Mouse (Mus musculus): Measurements from ENCODE around the gene H2al1g.
"Not testable (repeated sequence)": the region's sequence is repeated elsewhere in the genome, so short reads cannot be mapped to it uniquely, and the experiment has no call there.

The H2al1g gene

GRCm38 (mm10) chrX:11317956-11318355 is at the start of gene H2al1g:
Gene H2al1g (plus strand): TSS chrX:11318256.
- DNase-seq: not testable (repeated sequence)

- DNase-seq: no peak
Observed at GRCm38 (mm10) chrX:11269074-11269473, 49.0 kb upstream of the H2al1g start.

- DNase-seq: no peak
Observed at GRCm38 (mm10) chrX:11273190-11273589, 44.9 kb upstream of the H2al1g start.

- DNase-seq: no peak
Observed at GRCm38 (mm10) chrX:11277083-11277482, 41.0 kb upstream of the H2al1g start.

GRCm38 (mm10) chrX:11280741-11281140 is 37.3 kb upstream of the H2al1g start:
- no peak for DNase-seq

GRCm38 (mm10) chrX:11288306-11288882 is 29.7 kb upstream of the H2al1g start:
- no peak for DNase-seq

- DNase-seq: no peak
Observed at GRCm38 (mm10) chrX:11289244-11289643, 28.8 kb upstream of the H2al1g start.

- DNase-seq: not testable (repeated sequence)
Observed at GRCm38 (mm10) chrX:11298957-11299356, 19.1 kb upstream of the H2al1g start, which contains the start of gene H2al1a. Gene H2al1a (plus strand): TSS chrX:11299257.

GRCm38 (mm10) chrX:11302132-11302531 is 15.9 kb upstream of the H2al1g start, which contains the start of gene H2al1b:
Gene H2al1b (plus strand): TSS chrX:11302432.
- DNase-seq: not testable (repeated sequence)

- DNase-seq: not testable (repeated sequence)
Observed at GRCm38 (mm10) chrX:11305355-11305754, 12.7 kb upstream of the H2al1g start, which contains the start of gene H2al1c. Gene H2al1c (plus strand): TSS chrX:11305655.

GRCm38 (mm10) chrX:11308524-11308923 is 9.5 kb upstream of the H2al1g start, which contains the start of gene H2al1d:
Gene H2al1d (plus strand): TSS chrX:11308824.
- DNase-seq: not testable (repeated sequence)

GRCm38 (mm10) chrX:11311634-11312033 is 6.4 kb upstream of the H2al1g start, which contains the start of gene H2al1e:
Gene H2al1e (plus strand): TSS chrX:11311934.
- not testable (repeated sequence) for DNase-seq

GRCm38 (mm10) chrX:11314858-11315257 is 3.2 kb upstream of the H2al1g start, which contains the start of gene H2al1f:
Gene H2al1f (plus strand): TSS chrX:11315158.
- not testable (repeated sequence) for DNase-seq

GRCm38 (mm10) chrX:11321192-11321591 is 3.1 kb downstream of the H2al1g start, which contains the start of gene H2al1h:
Gene H2al1h (plus strand): TSS chrX:11321492.
- not testable (repeated sequence) for DNase-seq

- DNase-seq: not testable (repeated sequence)
Observed at GRCm38 (mm10) chrX:11324359-11324758, 6.3 kb downstream of the H2al1g start, which contains the start of gene H2al1i. Gene H2al1i (plus strand): TSS chrX:11324659.

GRCm38 (mm10) chrX:11327522-11327921 is 9.5 kb downstream of the H2al1g start, which contains the start of gene H2al1j:
Gene H2al1j (plus strand): TSS chrX:11327822.
- not testable (repeated sequence) for DNase-seq

- peak; percentile 59 for DNase-seq
Observed at GRCm38 (mm10) chrX:11345762-11346161, 27.7 kb downstream of the H2al1g start.

GRCm38 (mm10) chrX:11346756-11347155 is 28.7 kb downstream of the H2al1g start:
- no peak for DNase-seq

GRCm38 (mm10) chrX:11360823-11361222 is 42.8 kb downstream of the H2al1g start:
- DNase-seq: no peak

- DNase-seq: no peak
Observed at GRCm38 (mm10) chrX:11361261-11361660, 43.2 kb downstream of the H2al1g start.

- no peak for DNase-seq
Observed at GRCm38 (mm10) chrX:11363890-11364289, 45.8 kb downstream of the H2al1g start.

GRCm38 (mm10) chrX:11365151-11365550 is 47.1 kb downstream of the H2al1g start:
- DNase-seq: peak; percentile 46

Measured in embryo, embryonic 11 days (tissue).